Mouse (Mus musculus) heart, adult 2 months (tissue): ENCODE measurements at regions not wholly inside any gene's neighbourhood (a gene's known extent, or its start where the extent isn't known, plus 50 kb on each side); places are given as distances from the start of the nearest gene placed in this dataset.

Experiments used
- CTCF ChIP-seq: fragments of 200-600 bp; IDR thresholded peaks from 2 replicates; pipeline ENCODE4 v1.8.1; 2022; ENCODE audit warnings: antibody characterized with exemption, mild to moderate bottlenecking, moderate library complexity
- POLR2A ChIP-seq: fragments of 200-500 bp; IDR thresholded peaks from 2 replicates; pipeline ENCODE4 v1.6.1; 2011; ENCODE audit warnings: mild to moderate bottlenecking, low read depth, low read length, control low read depth; ENCODE audit not compliant: insufficient read depth

DNA sequence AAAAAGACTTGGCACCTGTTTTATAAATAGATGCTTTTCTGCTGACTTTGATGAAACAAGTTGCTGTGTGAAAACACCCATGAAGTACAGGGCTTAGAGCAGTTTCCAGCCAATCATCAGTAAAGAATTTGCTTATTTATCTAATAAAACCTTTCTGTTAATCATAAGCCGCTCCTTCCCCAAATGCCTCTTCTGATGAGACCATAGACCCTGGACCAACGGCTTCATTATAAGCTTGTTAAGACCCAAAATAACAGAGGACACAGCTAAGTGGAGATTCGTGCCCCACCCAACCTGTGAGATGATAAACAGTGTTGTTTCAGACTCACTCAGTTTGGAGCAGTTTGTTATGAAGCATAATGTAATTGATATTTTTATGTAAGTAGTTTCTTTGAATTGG lies 207.0 kb upstream of the Veph1 start:
- no peak for TF ChIP-seq CTCF
- TF ChIP-seq POLR2A, result no peak
